8 mouse cellular contexts compared by ENCODE assay signal in genomic region chr10:13964501-13965281, GRCm38 (mm10). TPM values are rescaled to one million over a fixed set of nuclear protein-coding genes. Genes with fewer than 3 reads are reported as not detected.
DNase-seq lines count a peak whose midpoint lies in the region; ATAC-seq and TF ChIP-seq lines count a peak whose summit lies in the region.

No protein-coding gene starts in this region.

- ATAC-seq in hindbrain, embryonic 15.5 days (ENCODE audit: low FRiP score, low read depth) = peak; percentile 13

- H3K9me3 ChIP-seq in hindbrain, embryonic 15.5 days = no peaks in the 10 kb centered on the region

- intact Hi-C loops in left cerebral cortex, adult 2 months (cut with DNase I) = loop anchor here (1.0 to 10.0 kb wide), 9 partner anchors 96 to 412 kb away; partner anchors contain the start of genes Adat2, Aig1 and Pex3

- WGBS in hindbrain, embryonic 15.5 days = under 1% methylated on average over 64 of the region's 65 CpGs

- H3K4me3 ChIP-seq in hindbrain, embryonic 15.5 days = peak overlapping the region; percentile 95
- peak overlapping the region; percentile 86 for H3K4me3 ChIP-seq in left cerebral cortex, adult 2 months

- H3K36me3 ChIP-seq in hindbrain, embryonic 15.5 days = no peaks in the 10 kb centered on the region

- H3K4me1 ChIP-seq in hindbrain, embryonic 15.5 days (replicated peaks) = peaks cover 10% of the 10 kb centered on the region

- no peaks in the 10 kb centered on the region; the same call in 1 of the 2 replicates for H3K27me3 ChIP-seq in hindbrain, embryonic 15.5 days

- peak; percentile 7; the same call in 1 of the 2 replicates for TF ChIP-seq CTCF in left cerebral cortex, adult 2 months (IDR thresholded peaks at IDR 0.05)

- peak overlapping the region; percentile 99 for H3K27ac ChIP-seq in hindbrain, embryonic 15.5 days (replicated peaks)
- peak overlapping the region; percentile 100 for H3K27ac ChIP-seq in left cerebral cortex, adult 2 months

- peak overlapping the region; percentile 95 for H3K9ac ChIP-seq in hindbrain, embryonic 15.5 days

- H3K4me2 ChIP-seq in hindbrain, embryonic 15.5 days = peak overlapping the region; percentile 91

- peak; percentile 81 for DNase-seq in NIH3T3 (ENCODE audit: low read depth)
- peak; percentile 87 for DNase-seq in cerebellum, postnatal 10 days
- peak; percentile 95 for DNase-seq in gastrocnemius, adult 18-20 months (ENCODE audit: low spot score)
- DNase-seq in left cerebral cortex, adult 2 months (ENCODE audit: extremely low spot score in 1 of 2, low spot score in 2 of 2) = peak; percentile 74 to 78
- DNase-seq in lung, postnatal 4 days = peak; percentile 91 to 95
- DNase-seq in retina, embryonic 14.5 days (ENCODE audit: low spot score) = peak; percentile 65
- DNase-seq in thymus, postnatal 36 days = peak; percentile 88 to 92

RNA-seq across cellular contexts. Expression of gene Hivep2, which starts 1.2 kb away (rescaled TPM):
- total RNA-seq in gastrocnemius, adult 18-20 months (2021) = 10 to 100 TPM; 47.5 to 48.3 TPM
- 10.7 and 11.6 TPM in 2 replicates for polyA plus RNA-seq in hindbrain, embryonic 15.5 days (2015; fragmentation: Nextera tagmentation; extraction: Ambion mirVana)
- 100 to 1,000 TPM; 252 to 263 TPM for total RNA-seq in left cerebral cortex, adult 2 months (2021)

Comparison
In these comparisons a context has a peak if more than half of its experiments do, and no peak if none do; other contexts are left out.
1. Peak in every context shown above with its lines: DNase-seq, ATAC-seq, H3K4me3 ChIP-seq and H3K27ac ChIP-seq.
2. RNA of gene Hivep2, which starts 1.2 kb away (total RNA-seq): 252 to 263 TPM in left cerebral cortex, adult 2 months; 47.5 to 48.3 TPM in gastrocnemius, adult 18-20 months; every median in the first group is over 4 times any median in the second.